Mouse (Mus musculus) testis, adult 2 months (tissue): ENCODE measurements at regions not wholly inside any gene's neighbourhood (a gene's known extent, or its start where the extent isn't known, plus 50 kb on each side); places are given as distances from the start of the nearest gene placed in this dataset.

Experiments used
- CTCF ChIP-seq: fragments of 200-500 bp; IDR thresholded peaks from 2 replicates; pipeline ENCODE4 v1.5.1; 2012; ENCODE audit warnings: low read depth, mild to moderate bottlenecking, inconsistent platforms, low read length, moderate library complexity; ENCODE audit not compliant: control insufficient read depth, insufficient read depth, insufficient replicate concordance
- POLR2A ChIP-seq: fragments of 200-500 bp; IDR thresholded peaks from 2 replicates; pipeline ENCODE4 v1.6.1; 2012; ENCODE audit warnings: low read depth, mild to moderate bottlenecking, inconsistent platforms, low read length, moderate library complexity; ENCODE audit not compliant: control insufficient read depth

DNA sequence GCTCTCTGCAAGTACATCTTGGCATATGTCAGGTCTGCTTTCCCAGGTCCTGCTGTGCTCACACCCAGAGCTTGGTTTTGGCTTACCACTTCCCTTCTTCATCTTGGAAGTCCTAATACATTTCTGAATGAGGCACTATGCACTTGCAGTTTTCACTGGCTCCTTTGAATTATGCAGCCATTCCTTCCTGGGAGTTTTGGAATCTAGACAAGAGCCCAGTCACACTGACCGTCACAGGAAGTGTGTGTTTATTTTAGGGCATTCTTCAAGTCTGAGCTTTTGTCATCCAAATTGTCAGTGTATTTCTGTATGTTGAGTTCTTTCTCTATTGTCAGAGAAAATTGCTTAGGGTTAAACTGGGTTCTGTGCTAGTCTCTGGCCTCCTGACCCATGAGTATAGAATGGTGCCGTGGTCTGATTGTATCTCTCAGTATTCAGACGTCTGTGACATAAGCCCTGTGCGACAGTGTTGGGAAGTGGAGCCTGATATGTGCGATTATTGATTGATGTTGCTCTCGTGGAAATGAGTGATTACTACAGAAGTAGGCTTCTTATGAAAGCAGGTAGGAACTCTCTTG, 162.6 kb upstream of the Serpine2 start:
- TF ChIP-seq POLR2A (no peak), CTCF (no peak)
